Mouse (Mus musculus) limb, embryonic 12.5 days (tissue): Measurements from ENCODE around the gene Kiss1. TPM values are rescaled to one million over a fixed set of nuclear protein-coding genes. Genes with fewer than 3 reads are reported as not detected.

ENCODE experiments used
- ATAC-seq: fragments of 200-750 bp; cut with Nextera tagmentation; 2 replicates; pipeline ENCODE4 v1.8.0; 2017; ENCODE audit warnings: low read depth, moderate TSS enrichment; ENCODE audit not compliant: insufficient number of reproducible peaks, insufficient read depth, low FRiP score, low TSS enrichment
- H3K27ac ChIP-seq: fragments of 300-500 bp; sonication (generic); 2 replicates; pipeline ENCODE4 v1.5.1; 2016; ENCODE audit warnings: mild to moderate bottlenecking, moderate library complexity
- H3K27me3 ChIP-seq: fragments of 300-500 bp; sonication (generic); 2 replicates; pipeline ENCODE4 v1.6.1; 2016; ENCODE audit warnings: mild to moderate bottlenecking, moderate library complexity
- H3K36me3 ChIP-seq: fragments of 300-500 bp; sonication (generic); 2 replicates; pipeline ENCODE4 v1.6.1; 2016; ENCODE audit warnings: mild to moderate bottlenecking, moderate library complexity
- H3K4me1 ChIP-seq: fragments of 300-500 bp; sonication (generic); replicated peaks from 2 replicates; pipeline ENCODE4 v1.6.1; 2016
- H3K4me2 ChIP-seq: fragments of 300-500 bp; sonication (generic); 2 replicates; pipeline ENCODE4 v1.6.1; 2016; ENCODE audit warnings: mild to moderate bottlenecking, moderate library complexity
- H3K4me3 ChIP-seq: fragments of 300-500 bp; sonication (generic); replicated peaks from 2 replicates; pipeline ENCODE4 v1.5.1; 2016; ENCODE audit warnings: mild to moderate bottlenecking
- H3K9ac ChIP-seq: fragments of 300-500 bp; sonication (generic); replicated peaks from 2 replicates; pipeline ENCODE4 v1.6.1; 2016; ENCODE audit warnings: mild to moderate bottlenecking, moderate library complexity
- H3K9me3 ChIP-seq: fragments of 300-500 bp; sonication (generic); 2 replicates; pipeline ENCODE4 v1.6.1; 2016; ENCODE audit warnings: mild to moderate bottlenecking, moderate library complexity
- WGBS: fragments of 180-500 bp; shearing (Covaris S2); methylation state at CpG from one replicate; pipeline ENCODE4 v1.1.7; 2016; 5-methylcytosine and 5-hydroxymethylcytosine counted together
- polyA plus RNA-seq: library from polyadenylated mRNA; unstranded; fragments of >200 nt; fragmentation: Nextera tagmentation; extraction: Ambion mirVana; gene quantifications from 2 replicates; pipeline ENCODE4 v1.2.1, GENCODE M21; 2016

Gene Kiss1
- polyA plus RNA-seq, 1 experiment from 2014 or later = not detected

- Histone ChIP-seq H3K4me3 (peak within 1 kb of the TSS; percentile 69), H3K27ac (no peak within 1 kb of the TSS), H3K9ac (peak within 1 kb of the TSS; percentile 60), H3K9me3 (no peaks in the 10 kb centered on the region), H3K27me3 (peaks cover 52% of the 10 kb centered on the region), H3K4me2 (peak within 1 kb of the TSS; percentile 95), H3K36me3 (no peaks in the 10 kb centered on the region), H3K4me1 (peaks cover 19% of the 10 kb centered on the region)
- under 1% methylated on average over 52 of the region's 52 CpGs for WGBS
- peak; percentile 58 for ATAC-seq
Observed at GRCm38 (mm10) chr1:133363276-133364021, 41.8 kb downstream of the Kiss1 start, which contains the start of gene Etnk2. TSS of gene Etnk2 (plus strand) at chr1:133363572.

- no peaks in the 10 kb centered on the region for H3K9me3 ChIP-seq
- no peaks in the 10 kb centered on the region for H3K36me3 ChIP-seq
- ATAC-seq = no peak
- H3K27me3 ChIP-seq = peaks cover 47% of the 10 kb centered on the region
- WGBS = 2% methylated on average over 27 of the region's 27 CpGs
- H3K4me3 ChIP-seq = peak overlapping the region; percentile 69
- peak overlapping the region; percentile 95 for H3K4me2 ChIP-seq
- peaks cover 19% of the 10 kb centered on the region for H3K4me1 ChIP-seq
- no peak overlapping the region for H3K27ac ChIP-seq
- H3K9ac ChIP-seq = peak overlapping the region; percentile 60
Observed at GRCm38 (mm10) chr1:133364022-133364630, 42.5 kb downstream of the Kiss1 start.

GRCm38 (mm10) chr1:133364890-133365289 lies 43.2 kb downstream of the Kiss1 start:
- Histone ChIP-seq H3K4me1 (peaks cover 19% of the 10 kb centered on the region), H3K27ac (no peak overlapping the region), H3K9ac (no peak overlapping the region), H3K27me3 (peaks cover 41% of the 10 kb centered on the region), H3K4me2 (no peak overlapping the region), H3K36me3 (no peaks in the 10 kb centered on the region), H3K9me3 (no peaks in the 10 kb centered on the region), H3K4me3 (no peak overlapping the region)
- ATAC-seq = no peak
- 42% methylated on average over 2 of the region's 2 CpGs for WGBS

- no peak for ATAC-seq
- Histone ChIP-seq H3K4me1 (peaks cover 19% of the 10 kb centered on the region), H3K4me2 (no peak overlapping the region), H3K4me3 (no peak overlapping the region), H3K9me3 (no peaks in the 10 kb centered on the region), H3K27ac (no peak overlapping the region; the same call in 1 of the 2 replicates), H3K27me3 (peaks cover 41% of the 10 kb centered on the region), H3K36me3 (no peaks in the 10 kb centered on the region), H3K9ac (no peak overlapping the region)
- WGBS = 38% methylated on average over 10 of the region's 10 CpGs
Observed at GRCm38 (mm10) chr1:133366951-133367605, 45.4 kb downstream of the Kiss1 start.

GRCm38 (mm10) chr1:133367606-133368488 lies 46.2 kb downstream of the Kiss1 start:
- Histone ChIP-seq H3K4me2 (no peak overlapping the region), H3K4me3 (no peak overlapping the region), H3K27ac (peak overlapping the region; percentile 35; the same call in 1 of the 2 replicates), H3K9ac (0 out of 2 replicates have a peak overlapping the region, but pooled peaks have one; percentile 8), H3K4me1 (peaks cover 27% of the 10 kb centered on the region), H3K9me3 (no peaks in the 10 kb centered on the region), H3K27me3 (peaks cover 40% of the 10 kb centered on the region), H3K36me3 (no peaks in the 10 kb centered on the region)
- no peak for ATAC-seq
- WGBS = 10% methylated on average over 11 of the region's 11 CpGs

- no peaks in the 10 kb centered on the region for H3K36me3 ChIP-seq
- H3K9me3 ChIP-seq = no peaks in the 10 kb centered on the region
- 58% methylated on average over 10 of the region's 10 CpGs for WGBS
- H3K4me1 ChIP-seq = peaks cover 27% of the 10 kb centered on the region
- no peak overlapping the region for H3K9ac ChIP-seq
- no peak overlapping the region for H3K4me3 ChIP-seq
- peaks cover 32% of the 10 kb centered on the region for H3K27me3 ChIP-seq
- H3K27ac ChIP-seq = no peak overlapping the region
- ATAC-seq = no peak
- H3K4me2 ChIP-seq = no peak overlapping the region
Observed at GRCm38 (mm10) chr1:133368644-133369043, 47.0 kb downstream of the Kiss1 start.

- Histone ChIP-seq H3K27me3 (peaks cover 15% of the 10 kb centered on the region), H3K9ac (no peak overlapping the region), H3K4me2 (no peak overlapping the region), H3K9me3 (no peaks in the 10 kb centered on the region), H3K27ac (no peak overlapping the region), H3K4me1 (peaks cover 21% of the 10 kb centered on the region), H3K4me3 (no peak overlapping the region), H3K36me3 (no peaks in the 10 kb centered on the region)
- WGBS = 62% methylated on average over 4 of the region's 4 CpGs
- ATAC-seq = no peak
Observed at GRCm38 (mm10) chr1:133370352-133370751, 48.7 kb downstream of the Kiss1 start.

- Histone ChIP-seq H3K9me3 (no peaks in the 10 kb centered on the region), H3K36me3 (no peaks in the 10 kb centered on the region), H3K27ac (no peak overlapping the region), H3K4me3 (no peak overlapping the region), H3K4me2 (no peak overlapping the region), H3K4me1 (peaks cover 21% of the 10 kb centered on the region), H3K27me3 (peaks cover 4% of the 10 kb centered on the region), H3K9ac (no peak overlapping the region)
- 88% methylated on average over 6 of the region's 6 CpGs for WGBS
- ATAC-seq = no peak
Observed at GRCm38 (mm10) chr1:133371431-133371830, 49.8 kb downstream of the Kiss1 start.

GRCm38 (mm10) chr1:133372113-133372512 lies 50.4 kb downstream of the Kiss1 start:
- 68% methylated on average over 8 of the region's 8 CpGs for WGBS
- H3K4me2 ChIP-seq = no peak overlapping the region
- H3K27me3 ChIP-seq = no peaks in the 10 kb centered on the region; the same call in 1 of the 2 replicates
- no peak for ATAC-seq
- H3K4me1 ChIP-seq = peaks cover 21% of the 10 kb centered on the region
- no peak overlapping the region for H3K4me3 ChIP-seq
- no peaks in the 10 kb centered on the region for H3K9me3 ChIP-seq
- no peaks in the 10 kb centered on the region for H3K36me3 ChIP-seq
- no peak overlapping the region for H3K9ac ChIP-seq
- no peak overlapping the region for H3K27ac ChIP-seq

- H3K9me3 ChIP-seq = no peaks in the 10 kb centered on the region
- H3K4me3 ChIP-seq = no peak overlapping the region
- H3K27ac ChIP-seq = no peak overlapping the region
- H3K4me2 ChIP-seq = no peak overlapping the region
- no peaks in the 10 kb centered on the region for H3K36me3 ChIP-seq
- no peaks in the 10 kb centered on the region for H3K27me3 ChIP-seq
- 64% methylated on average over 10 of the region's 10 CpGs for WGBS
- ATAC-seq = no peak
- H3K9ac ChIP-seq = no peak overlapping the region
- 0 out of 2 replicates have a peak, but pooled peaks cover 7% of the 10 kb centered on the region for H3K4me1 ChIP-seq
Observed at GRCm38 (mm10) chr1:133375696-133376346, 54.1 kb downstream of the Kiss1 start.
